Mouse (Mus musculus): ENCODE data around the gene Gal3st2.

DNA sequence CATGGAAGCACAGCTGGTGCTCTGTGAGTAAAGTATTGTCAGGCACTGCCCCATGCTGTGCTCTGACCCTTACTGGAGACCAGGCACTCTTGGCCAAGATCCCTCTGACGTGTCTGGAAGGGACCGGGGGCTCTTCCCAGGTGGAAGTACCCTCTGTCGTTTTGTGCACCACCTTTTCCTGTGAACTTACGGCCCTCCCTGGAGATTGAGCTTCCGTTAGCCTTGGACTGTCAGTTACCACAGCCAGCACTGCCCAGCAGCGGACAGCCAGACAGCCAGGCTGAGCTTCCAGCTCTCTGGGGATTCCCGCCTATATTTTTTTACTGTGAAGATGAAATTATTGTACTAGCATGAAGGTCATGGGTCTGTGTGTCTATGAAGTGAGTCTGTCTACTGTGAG is 42.4 kb upstream of the Gal3st2 start:
- no peak for TF ChIP-seq CTCF (IDR thresholded peaks at IDR 0.05; ENCODE audit: insufficient read depth, low read depth, low read length)
- TF ChIP-seq POLR2A (IDR thresholded peaks at IDR 0.05; ENCODE audit: insufficient read depth, low read depth, low read length): no peak
